Mouse (Mus musculus) testis, adult 2 months (tissue): ENCODE results near the gene Cactin. TPM values are rescaled to one million over a fixed set of nuclear protein-coding genes. Genes with fewer than 3 reads are reported as not detected.

Source experiments
- H3K27ac ChIP-seq: fragments of 200-500 bp; 2 replicates; pipeline ENCODE4 v1.5.1; 2012; ENCODE audit warnings: low read depth, low read length; ENCODE audit not compliant: control insufficient read depth, insufficient read depth
- H3K27me3 ChIP-seq: fragments of 200-500 bp; 2 replicates; pipeline ENCODE4 v1.6.1; 2012; ENCODE audit warnings: mild to moderate bottlenecking, low read length, moderate library complexity; ENCODE audit not compliant: control insufficient read depth, insufficient read depth
- H3K36me3 ChIP-seq: fragments of 200-500 bp; 2 replicates; pipeline ENCODE4 v1.6.1; 2012; ENCODE audit warnings: mild to moderate bottlenecking, low read length; ENCODE audit not compliant: control insufficient read depth, insufficient read depth
- H3K4me1 ChIP-seq: fragments of 200-500 bp; 2 replicates; pipeline ENCODE4 v1.6.1; 2012; ENCODE audit warnings: low read length; ENCODE audit not compliant: control insufficient read depth, insufficient read depth
- H3K4me3 ChIP-seq: fragments of 200-500 bp; 2 replicates; pipeline ENCODE4 v1.5.1; 2012; ENCODE audit warnings: low read depth, mild to moderate bottlenecking, low read length, moderate library complexity, mixed read lengths; ENCODE audit not compliant: control insufficient read depth
- CTCF ChIP-seq: fragments of 200-500 bp; IDR thresholded peaks from 2 replicates; pipeline ENCODE4 v1.5.1; 2012; ENCODE audit warnings: low read depth, mild to moderate bottlenecking, inconsistent platforms, low read length, moderate library complexity; ENCODE audit not compliant: control insufficient read depth, insufficient read depth, insufficient replicate concordance
- POLR2A ChIP-seq: fragments of 200-500 bp; IDR thresholded peaks from 2 replicates; pipeline ENCODE4 v1.6.1; 2012; ENCODE audit warnings: low read depth, mild to moderate bottlenecking, inconsistent platforms, low read length, moderate library complexity; ENCODE audit not compliant: control insufficient read depth
- polyA plus RNA-seq: library from polyadenylated mRNA; depleted of rRNA; stranded (reverse); fragments of >200 nt; gene quantifications from 2 replicates; pipeline ENCODE4 v1.2.3, GENCODE M21; 2012

Gene Cactin
- polyA plus RNA-seq, 1 experiment = 13.4 TPM

DNA sequence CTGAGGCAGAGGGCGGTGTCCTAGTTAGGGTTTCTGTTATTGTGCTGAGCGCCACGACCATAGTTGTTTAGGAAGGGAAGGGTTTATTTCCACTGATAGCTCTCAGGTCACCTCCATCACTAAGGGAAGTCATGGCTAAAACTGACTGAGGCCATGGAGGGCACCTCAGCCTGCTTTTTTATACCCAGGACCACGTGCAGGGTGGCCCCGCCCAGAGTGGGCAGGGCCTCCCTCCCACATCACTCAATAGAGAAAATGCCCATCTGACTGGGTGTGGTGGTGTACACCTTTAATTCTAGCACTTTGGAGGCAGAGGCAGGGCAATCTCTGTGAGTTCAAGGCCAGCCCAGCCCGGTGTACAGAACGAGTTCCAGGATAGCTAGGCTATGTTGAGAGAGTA is 6.7 kb upstream of the Cactin start:
- no peak overlapping the region for H3K4me3 ChIP-seq
- H3K27ac ChIP-seq = no peak overlapping the region
- H3K36me3 ChIP-seq = no peaks in the 10 kb centered on the region
- H3K27me3 ChIP-seq = no peaks in the 10 kb centered on the region
- H3K4me1 ChIP-seq = peaks cover 6% of the 10 kb centered on the region
- no peak for TF ChIP-seq CTCF
- TF ChIP-seq POLR2A = no peak

DNA sequence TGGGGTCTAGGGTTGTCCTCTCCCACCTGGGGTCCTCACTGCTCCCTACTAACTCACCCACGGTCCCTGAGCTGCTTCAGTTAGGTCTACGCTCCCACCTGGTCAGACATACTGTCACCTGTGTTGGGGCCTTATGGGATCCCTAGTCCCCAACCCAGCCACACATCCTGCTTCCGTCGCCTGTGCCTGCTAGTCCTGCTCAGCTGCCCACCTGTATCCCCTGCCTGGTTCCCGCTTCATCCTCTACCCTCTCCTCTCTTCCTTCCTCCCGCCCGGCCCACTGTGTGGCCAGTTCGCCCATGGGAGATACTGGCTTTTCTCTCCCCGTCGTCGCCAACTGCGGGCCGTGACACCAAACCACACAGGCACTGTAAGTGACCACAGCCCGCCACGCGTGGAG is 5.3 kb upstream of the Cactin start:
- no peak overlapping the region for H3K4me3 ChIP-seq
- peaks cover 13% of the 10 kb centered on the region for H3K4me1 ChIP-seq
- H3K27ac ChIP-seq = no peak overlapping the region
- H3K36me3 ChIP-seq = no peaks in the 10 kb centered on the region
- TF ChIP-seq POLR2A (no peak), CTCF (no peak)
- no peaks in the 10 kb centered on the region for H3K27me3 ChIP-seq

DNA sequence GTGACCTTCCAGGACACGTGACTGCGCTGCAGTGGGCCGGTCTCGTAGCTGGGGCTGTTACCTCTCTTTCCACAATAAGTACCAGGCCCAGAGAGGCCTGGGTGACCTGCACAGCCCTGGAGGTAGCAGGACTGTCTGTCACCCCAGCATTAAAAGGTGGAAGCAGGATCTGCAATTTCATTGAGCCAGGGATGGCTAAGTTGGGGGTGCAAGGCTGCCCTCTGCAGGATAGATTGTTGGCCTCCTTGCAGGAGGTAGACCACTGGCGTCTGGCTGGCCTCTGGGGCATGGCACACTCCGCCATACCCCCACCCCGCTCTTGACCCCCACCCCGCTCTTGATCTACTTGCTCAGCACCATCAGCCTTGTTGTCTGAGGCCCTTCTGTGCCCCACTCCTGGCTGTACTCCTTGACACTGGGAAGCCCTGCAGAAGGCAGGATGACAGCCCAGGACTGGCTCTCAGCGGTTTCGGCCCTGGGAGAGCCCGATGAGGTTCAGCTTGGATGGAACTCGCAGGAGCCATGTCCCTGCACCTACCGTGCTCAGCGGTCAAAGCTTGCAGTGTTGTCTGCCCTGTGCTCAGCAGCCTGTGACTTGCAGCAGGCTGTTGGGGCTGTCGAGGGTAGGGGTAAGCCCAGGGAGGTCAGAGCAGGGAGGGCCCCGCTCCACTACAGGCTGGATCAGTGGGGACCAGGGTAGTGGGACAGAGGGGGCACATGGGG is 4.4 kb upstream of the Cactin start:
- no peak overlapping the region for H3K4me3 ChIP-seq
- peaks cover 13% of the 10 kb centered on the region for H3K4me1 ChIP-seq
- no peaks in the 10 kb centered on the region for H3K27me3 ChIP-seq
- no peak overlapping the region for H3K27ac ChIP-seq
- TF ChIP-seq POLR2A = no peak
- TF ChIP-seq CTCF = peak; percentile 18; the same call in 1 of the 2 replicates
- no peaks in the 10 kb centered on the region for H3K36me3 ChIP-seq

- H3K4me3 ChIP-seq = no peak overlapping the region
- no peaks in the 10 kb centered on the region for H3K36me3 ChIP-seq
- TF ChIP-seq CTCF (no peak), POLR2A (no peak)
- H3K27ac ChIP-seq = no peak overlapping the region
- H3K4me1 ChIP-seq = peaks cover 13% of the 10 kb centered on the region
- no peaks in the 10 kb centered on the region for H3K27me3 ChIP-seq
Observed at GRCm38 (mm10) chr10:81317273-81317672, 3.6 kb upstream of the Cactin start.

GRCm38 (mm10) chr10:81318589-81319329 is 2.1 kb upstream of the Cactin start:
- Histone ChIP-seq H3K4me3 (peak overlapping the region; percentile 98; the same call in 1 of the 2 replicates), H3K36me3 (no peaks in the 10 kb centered on the region; the same call in 1 of the 2 replicates)

GRCm38 (mm10) chr10:81319330-81319699 is 1.6 kb upstream of the Cactin start:
- no peaks in the 10 kb centered on the region; the same call in 1 of the 2 replicates for H3K36me3 ChIP-seq
- H3K27me3 ChIP-seq = no peaks in the 10 kb centered on the region
- peaks cover 13% of the 10 kb centered on the region for H3K4me1 ChIP-seq
- H3K27ac ChIP-seq = peak overlapping the region; percentile 94; the same call in 1 of the 2 replicates
- TF ChIP-seq CTCF (0 out of 2 replicates have a peak, but pooled peaks have one; percentile 19), POLR2A (no peak)
- peak overlapping the region; percentile 98 for H3K4me3 ChIP-seq

More at GRCm38 (mm10) chr10:81318589-81319329, 2.1 kb upstream of the Cactin start:
- no peaks in the 10 kb centered on the region for H3K27me3 ChIP-seq
- H3K4me1 ChIP-seq = peaks cover 13% of the 10 kb centered on the region
- TF ChIP-seq POLR2A (no peak), CTCF (no peak)
- no peak overlapping the region for H3K27ac ChIP-seq
